In genomic region chr11:18845900-18846299, GRCm38 (mm10) we compare ENCODE assay signal across 26 mouse cellular contexts.
A peak's percentile ranks its signal among the peaks of the same experiment; 100 is the strongest.
DNase-seq lines count a peak whose midpoint lies in the region; ATAC-seq and TF ChIP-seq lines count a peak whose summit lies in the region.
"Had no signal": no experiment of that assay in that cellular context is flagged by ENCODE, and none has a peak within 500 bp of the region (broad histone marks: within the 10 kb centered on the region; RNA-seq: fewer than 3 reads in every experiment).

No protein-coding gene starts in this region.

- 75% methylated on average over 3 of the region's 3 CpGs for WGBS in intestine, embryonic 16.5 days
- 78% methylated on average over 3 of the region's 3 CpGs for WGBS in intestine, embryonic 15.5 days
- WGBS in midbrain, postnatal 0 days = 93% methylated on average over 3 of the region's 3 CpGs
- 93% methylated on average over 3 of the region's 3 CpGs for WGBS in midbrain, embryonic 15.5 days
- 57% methylated on average over 3 of the region's 3 CpGs for WGBS in embryonic facial prominence, embryonic 15.5 days

- H3K4me1 ChIP-seq in intestine, embryonic 16.5 days (ENCODE audit: control insufficient read depth, insufficient read depth, low read length) = 0 out of 2 replicates have a peak, but pooled peaks cover 3% of the 10 kb centered on the region
- H3K4me1 ChIP-seq in intestine, embryonic 15.5 days (replicated peaks) = no peaks in the 10 kb centered on the region
- no peaks in the 10 kb centered on the region for H3K4me1 ChIP-seq in midbrain, postnatal 0 days (ENCODE audit: insufficient read depth, low read length)
- no peaks in the 10 kb centered on the region for H3K4me1 ChIP-seq in midbrain, embryonic 15.5 days
- no peaks in the 10 kb centered on the region for H3K4me1 ChIP-seq in embryonic facial prominence, embryonic 15.5 days
- H3K4me1 ChIP-seq: forebrain, embryonic 15.5 days; heart, embryonic 10.5 days; neural tube, embryonic 15.5 days had no signal

- H3K9ac ChIP-seq in intestine, embryonic 16.5 days (ENCODE audit: low read depth, low read length) = no peak overlapping the region
- H3K9ac ChIP-seq in intestine, embryonic 15.5 days = no peak overlapping the region
- H3K9ac ChIP-seq in midbrain, postnatal 0 days (replicated peaks; ENCODE audit: low read length, poor library complexity, severe bottlenecking) = no peak overlapping the region
- H3K9ac ChIP-seq in midbrain, embryonic 15.5 days = no peak overlapping the region
- no peak overlapping the region for H3K9ac ChIP-seq in embryonic facial prominence, embryonic 15.5 days
- H3K9ac ChIP-seq: embryonic facial prominence, embryonic 13.5 days; forebrain, embryonic 15.5 days; hindbrain, embryonic 14.5 days; neural tube, embryonic 15.5 days had no signal

- H3K9me3 ChIP-seq in intestine, embryonic 16.5 days (ENCODE audit: control insufficient read depth, low read length) = no peaks in the 10 kb centered on the region
- H3K9me3 ChIP-seq in intestine, embryonic 15.5 days = no peaks in the 10 kb centered on the region
- no peaks in the 10 kb centered on the region for H3K9me3 ChIP-seq in midbrain, postnatal 0 days (ENCODE audit: low read length)
- H3K9me3 ChIP-seq in midbrain, embryonic 15.5 days = no peaks in the 10 kb centered on the region
- no peaks in the 10 kb centered on the region for H3K9me3 ChIP-seq in embryonic facial prominence, embryonic 15.5 days (replicated peaks)
- H3K9me3 ChIP-seq: embryonic facial prominence, embryonic 13.5 days; forebrain, embryonic 15.5 days; heart, embryonic 10.5 days; neural tube, embryonic 15.5 days had no signal

- H3K4me2 ChIP-seq in intestine, embryonic 16.5 days (ENCODE audit: low read depth, low read length) = no peak overlapping the region
- H3K4me2 ChIP-seq in intestine, embryonic 15.5 days (replicated peaks) = no peak overlapping the region
- no peak overlapping the region for H3K4me2 ChIP-seq in midbrain, postnatal 0 days (ENCODE audit: low read depth, low read length, poor library complexity, severe bottlenecking)
- no peak overlapping the region for H3K4me2 ChIP-seq in midbrain, embryonic 15.5 days
- no peak overlapping the region for H3K4me2 ChIP-seq in embryonic facial prominence, embryonic 15.5 days (replicated peaks)
- H3K4me2 ChIP-seq: embryonic facial prominence, embryonic 13.5 days; forebrain, embryonic 15.5 days; hindbrain, embryonic 14.5 days; liver, embryonic 11.5 days; neural tube, embryonic 15.5 days had no signal

- H3K4me3 ChIP-seq in intestine, embryonic 16.5 days (ENCODE audit: low read length) = no peak overlapping the region
- no peak overlapping the region for H3K4me3 ChIP-seq in intestine, embryonic 15.5 days (replicated peaks)
- no peak overlapping the region for H3K4me3 ChIP-seq in midbrain, postnatal 0 days (ENCODE audit: low read depth, low read length)
- no peak overlapping the region for H3K4me3 ChIP-seq in midbrain, embryonic 15.5 days
- no peak overlapping the region for H3K4me3 ChIP-seq in embryonic facial prominence, embryonic 15.5 days (replicated peaks)
- H3K4me3 ChIP-seq: embryonic facial prominence, embryonic 13.5 days; forebrain, embryonic 15.5 days; heart, embryonic 10.5 days; neural tube, embryonic 15.5 days had no signal

- no peaks in the 10 kb centered on the region for H3K36me3 ChIP-seq in intestine, embryonic 16.5 days (ENCODE audit: control insufficient read depth, insufficient read depth, low read length)
- no peaks in the 10 kb centered on the region for H3K36me3 ChIP-seq in intestine, embryonic 15.5 days
- H3K36me3 ChIP-seq in midbrain, postnatal 0 days (ENCODE audit: insufficient read depth, low read length) = no peaks in the 10 kb centered on the region
- no peaks in the 10 kb centered on the region for H3K36me3 ChIP-seq in midbrain, embryonic 15.5 days (replicated peaks)
- H3K36me3 ChIP-seq in embryonic facial prominence, embryonic 15.5 days = no peaks in the 10 kb centered on the region
- H3K36me3 ChIP-seq: embryonic facial prominence, embryonic 13.5 days; forebrain, embryonic 15.5 days; heart, embryonic 10.5 days; neural tube, embryonic 15.5 days had no signal

- no peak for TF ChIP-seq CTCF in midbrain, postnatal 0 days (IDR thresholded peaks at IDR 0.05)

- H3K27me3 ChIP-seq in intestine, embryonic 16.5 days (replicated peaks; ENCODE audit: control insufficient read depth, insufficient read depth, low read length) = no peaks in the 10 kb centered on the region
- H3K27me3 ChIP-seq in intestine, embryonic 15.5 days (replicated peaks) = no peaks in the 10 kb centered on the region
- no peaks in the 10 kb centered on the region for H3K27me3 ChIP-seq in midbrain, postnatal 0 days (ENCODE audit: insufficient read depth, low read length)
- no peaks in the 10 kb centered on the region for H3K27me3 ChIP-seq in midbrain, embryonic 15.5 days (replicated peaks)
- H3K27me3 ChIP-seq in embryonic facial prominence, embryonic 15.5 days = no peaks in the 10 kb centered on the region; the same call in 1 of the 2 replicates
- H3K27me3 ChIP-seq: forebrain, embryonic 15.5 days; neural tube, embryonic 15.5 days had no signal

- peak; percentile 26 for DNase-seq in midbrain, postnatal 0 days (ENCODE audit: low spot score)
- DNase-seq in spleen, adult 12 weeks (ENCODE audit: low spot score) = no peak
- no peak for DNase-seq in adrenal gland, adult 8-10 months
- DNase-seq: adrenal gland, postnatal 10 days; cerebellum, adult 9-11 months; gastrocnemius, postnatal 10 days; heart, postnatal 4 days; kidney, adult 2 months; layer of hippocampus, adult 9-11 months; lung, adult 2 months; lung, postnatal 4 days; right cerebral cortex, postnatal 14 days; spleen, adult 18-20 months; thymus, postnatal 25 days had no signal

- ATAC-seq in intestine, embryonic 16.5 days = no peak
- ATAC-seq in intestine, embryonic 15.5 days = no peak
- no peak; the same call in 1 of the 2 replicates for ATAC-seq in midbrain, postnatal 0 days (ENCODE audit: low FRiP score)
- ATAC-seq in midbrain, embryonic 15.5 days (replicated peaks) = no peak
- ATAC-seq in embryonic facial prominence, embryonic 15.5 days (ENCODE audit: insufficient number of reproducible peaks, low FRiP score, low TSS enrichment, low read depth) = peak; percentile 34; the same call in 1 of the 2 replicates
- ATAC-seq: activated CD4-positive, CD25-positive, alpha-beta regulatory T cell, adult 4 months; forebrain, embryonic 15.5 days had no signal

- peak overlapping the region; percentile 45; the same call in 1 of the 2 replicates for H3K27ac ChIP-seq in intestine, embryonic 16.5 days (ENCODE audit: low read length)
- no peak overlapping the region for H3K27ac ChIP-seq in intestine, embryonic 15.5 days
- H3K27ac ChIP-seq in midbrain, postnatal 0 days (ENCODE audit: low read depth, low read length) = no peak overlapping the region
- H3K27ac ChIP-seq in midbrain, embryonic 15.5 days = no peak overlapping the region
- 0 out of 2 replicates have a peak overlapping the region, but pooled peaks have one; percentile 58 for H3K27ac ChIP-seq in embryonic facial prominence, embryonic 15.5 days (replicated peaks)
- H3K27ac ChIP-seq: embryonic facial prominence, embryonic 13.5 days; forebrain, embryonic 15.5 days; heart, embryonic 10.5 days; hindbrain, embryonic 14.5 days; kidney, postnatal 0 days; neural tube, embryonic 15.5 days had no signal

Comparison
In these comparisons a context has a peak if more than half of its experiments do, and no peak if none do; other contexts are left out.
1. H3K27ac ChIP-seq: peak in intestine, embryonic 16.5 days (single experiment) and embryonic facial prominence, embryonic 15.5 days (single experiment); none in intestine, embryonic 15.5 days (single experiment), midbrain, postnatal 0 days (single experiment) and midbrain, embryonic 15.5 days (single experiment).